Mouse (Mus musculus): ENCODE results near the gene Scrg1. TPM values are rescaled to one million over a fixed set of nuclear protein-coding genes. Genes with fewer than 3 reads are reported as not detected.

Scrg1 gene
- total and polyA plus RNA-seq, 3 experiments = not detected

GRCm38 (mm10) chr8:57487441-57488155 lies 31.9 kb downstream of the Scrg1 start, which contains the start of gene Sap30 (continued):
- TF ChIP-seq TCF12 (IDR thresholded peaks at IDR 0.05; ENCODE audit: low read depth, low read length) (peak; percentile 67; the same call in 1 of the 2 replicates), POLR2AphosphoS5 (IDR thresholded peaks at IDR 0.05; ENCODE audit: borderline replicate concordance, low read depth, low read length) (no peak), UBTF (IDR thresholded peaks at IDR 0.05; ENCODE audit: borderline replicate concordance, insufficient read depth, low read depth, low read length) (no peak), GABPA (IDR thresholded peaks at IDR 0.05; ENCODE audit: low read depth, low read length) (no peak), CTCF (IDR thresholded peaks at IDR 0.05 in 2 of 3, conservative IDR thresholded peaks at IDR 0.05 in 1 of 3; ENCODE audit: control insufficient read depth in 1 of 3, insufficient read depth in 1 of 3, low read depth in 2 of 3, low read length in 3 of 3, poor library complexity in 1 of 3, severe bottlenecking in 1 of 3) (no peak), MAZ (IDR thresholded peaks at IDR 0.05; ENCODE audit: low read depth, low read length) (no peak; the same call in 1 of the 2 replicates), CHD2 (IDR thresholded peaks at IDR 0.05; ENCODE audit: low read length) (no peak), NELFE (IDR thresholded peaks at IDR 0.05; ENCODE audit: low read depth, low read length) (peak; percentile 76), CHD1 (IDR thresholded peaks at IDR 0.05; ENCODE audit: low read depth, low read length) (0 out of 2 replicates have a peak, but pooled peaks have one; percentile 11), MXI1 (IDR thresholded peaks at IDR 0.05; ENCODE audit: low read depth, low read length) (peak; percentile 94), GATA1 (IDR thresholded peaks at IDR 0.05; ENCODE audit: low read depth, low read length) (no peak), RAD21 (IDR thresholded peaks at IDR 0.05; ENCODE audit: low read depth, low read length) (no peak), EP300 (IDR thresholded peaks at IDR 0.05; ENCODE audit: low read depth in 1 of 2, low read length in 2 of 2) (no peak; a peak in 1 of 4 replicates), TAL1 (IDR thresholded peaks at IDR 0.05; ENCODE audit: low read length) (no peak)

- H3K27me3 ChIP-seq (ENCODE audit: control insufficient read depth in 1 of 2, insufficient read depth in 2 of 2, low read length in 2 of 2) = no peaks in the 10 kb centered on the region
- peak overlapping the region; percentile 70 for H3K9ac ChIP-seq (ENCODE audit: control insufficient read depth, low read depth, low read length, poor library complexity, severe bottlenecking)
- H3K4me3 ChIP-seq (ENCODE audit: control insufficient read depth in 1 of 2, insufficient read depth in 1 of 2, low read depth in 2 of 2, low read length in 2 of 2) = peak overlapping the region; percentile 74 to 91
- peaks cover 12 to 23% of the 10 kb centered on the region in 2 experiments for H3K4me1 ChIP-seq (ENCODE audit: control insufficient read depth in 1 of 2, insufficient read depth in 2 of 2, low read length in 2 of 2)
- H3K36me3 ChIP-seq (ENCODE audit: control insufficient read depth in 1 of 2, insufficient read depth in 2 of 2, low read length in 2 of 2) = peaks cover 0 to 24% of the 10 kb centered on the region in 2 experiments; a peak in 3 of 4 replicates
- H3K79me2 ChIP-seq (ENCODE audit: control insufficient read depth, insufficient read depth, low read length, poor library complexity) = peaks cover 17% of the 10 kb centered on the region
- H3K9me3 ChIP-seq (replicated peaks; ENCODE audit: insufficient read depth, low read length) = no peaks in the 10 kb centered on the region
- DNase-seq (ENCODE audit: low read depth, low spot score) = peak; percentile 90
- peak overlapping the region; percentile 76 for H3K27ac ChIP-seq (ENCODE audit: control insufficient read depth, low read depth, low read length)
- TF ChIP-seq E2F4 (IDR thresholded peaks at IDR 0.05; ENCODE audit: borderline replicate concordance, low read depth, low read length) (no peak), ELF1 (IDR thresholded peaks at IDR 0.05; ENCODE audit: low read depth, low read length) (no peak), CHD2 (IDR thresholded peaks at IDR 0.05; ENCODE audit: low read length) (no peak), ZNF384 (IDR thresholded peaks at IDR 0.05; ENCODE audit: low read depth, low read length) (no peak), HCFC1 (IDR thresholded peaks at IDR 0.05; ENCODE audit: low read depth, low read length) (peak; percentile 68), POLR2AphosphoS5 (IDR thresholded peaks at IDR 0.05; ENCODE audit: borderline replicate concordance, low read depth, low read length) (0 out of 2 replicates have a peak, but pooled peaks have one; percentile 50), POLR2AphosphoS2 (IDR thresholded peaks at IDR 0.05; ENCODE audit: low read length) (peak; percentile 61; the same call in 1 of the 2 replicates), CTCF (IDR thresholded peaks at IDR 0.05 in 2 of 3, conservative IDR thresholded peaks at IDR 0.05 in 1 of 3; ENCODE audit: control insufficient read depth in 1 of 3, insufficient read depth in 1 of 3, low read depth in 2 of 3, low read length in 3 of 3, poor library complexity in 1 of 3, severe bottlenecking in 1 of 3) (no peak), BHLHE40 (IDR thresholded peaks at IDR 0.05; ENCODE audit: borderline replicate concordance, low read depth, low read length) (peak; percentile 62; the same call in 1 of the 2 replicates), NELFE (IDR thresholded peaks at IDR 0.05; ENCODE audit: low read depth, low read length) (peak; percentile 70), MXI1 (IDR thresholded peaks at IDR 0.05; ENCODE audit: low read depth, low read length) (peak; percentile 88), CHD1 (IDR thresholded peaks at IDR 0.05; ENCODE audit: low read depth, low read length) (no peak), POLR2A (IDR thresholded peaks at IDR 0.05; ENCODE audit: control insufficient read depth in 1 of 2, insufficient read depth in 1 of 2, low read depth in 1 of 2, low read length in 2 of 2, poor library complexity in 1 of 2) (peak; percentile 33 to 60; a peak in 2 of 4 replicates), KAT2A (conservative IDR thresholded peaks at IDR 0.05; ENCODE audit: low read depth, low read length) (no peak), MAFK (IDR thresholded peaks at IDR 0.05; ENCODE audit: borderline replicate concordance, low read depth, low read length) (no peak), GATA1 (IDR thresholded peaks at IDR 0.05; ENCODE audit: low read depth, low read length) (no peak), ZC3H11A (IDR thresholded peaks at IDR 0.05; ENCODE audit: low read depth, low read length) (no peak), MAX (IDR thresholded peaks at IDR 0.05; ENCODE audit: low read length) (peak; percentile 76), RCOR1 (IDR thresholded peaks at IDR 0.05; ENCODE audit: low read depth, low read length) (no peak), RAD21 (IDR thresholded peaks at IDR 0.05; ENCODE audit: low read depth, low read length) (no peak), MEF2A (IDR thresholded peaks at IDR 0.05; ENCODE audit: extremely low read depth, insufficient replicate concordance, low read depth, low read length, poor library complexity, severe bottlenecking) (no peak), MYC (IDR thresholded peaks at IDR 0.05; ENCODE audit: low read depth, low read length) (peak; percentile 73), USF1 (IDR thresholded peaks at IDR 0.05; ENCODE audit: low read depth, low read length) (no peak), UBTF (IDR thresholded peaks at IDR 0.05; ENCODE audit: borderline replicate concordance, insufficient read depth, low read depth, low read length) (no peak), MAZ (IDR thresholded peaks at IDR 0.05; ENCODE audit: low read depth, low read length) (peak; percentile 89), EP300 (IDR thresholded peaks at IDR 0.05; ENCODE audit: low read depth in 1 of 2, low read length in 2 of 2) (peak; percentile 20 to 37; a peak in 2 of 4 replicates), GABPA (IDR thresholded peaks at IDR 0.05; ENCODE audit: low read depth, low read length) (no peak), MYB (IDR thresholded peaks at IDR 0.05; ENCODE audit: low read depth, low read length) (no peak)
Measured at GRCm38 (mm10) chr8:57488312-57488765, 32.6 kb downstream of the Scrg1 start.
